Mouse (Mus musculus): ENCODE measurements around the gene Olfr331. TPM values are rescaled to one million over a fixed set of nuclear protein-coding genes. Genes with fewer than 3 reads are reported as not detected.
"Not testable (repeated sequence)": the region's sequence is repeated elsewhere in the genome, so short reads cannot be mapped to it uniquely, and the experiment has no call there.

Gene Olfr331
- total RNA-seq (2021): not detected

DNA sequence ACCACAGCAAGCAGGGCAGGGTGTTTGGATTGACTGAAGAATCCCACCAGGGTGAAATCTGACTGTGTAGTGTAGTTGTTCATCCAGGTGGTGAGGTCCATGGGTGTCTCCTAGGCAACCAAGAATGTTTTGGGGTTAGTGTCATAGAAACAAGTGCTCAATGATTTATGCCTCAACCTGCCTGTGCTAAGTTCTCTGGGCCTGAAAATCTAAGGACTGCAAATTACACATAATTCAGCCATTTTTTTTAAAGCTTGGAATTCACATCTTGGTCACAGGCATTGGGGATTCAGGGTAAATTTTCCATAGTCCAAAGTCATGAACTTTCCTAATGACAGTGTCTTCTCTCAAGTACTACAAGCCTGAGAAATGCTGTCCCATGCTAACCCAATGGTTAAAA lies at the start of gene Olfr331:
TSS of gene Olfr331 (minus strand) at position 101 of the 400 bp plus-strand sequence.
- DNase-seq (ENCODE audit: extremely low spot score in 1 of 2, low spot score in 2 of 2); intact Hi-C loops (cut with DNase I): not testable (repeated sequence)

DNA sequence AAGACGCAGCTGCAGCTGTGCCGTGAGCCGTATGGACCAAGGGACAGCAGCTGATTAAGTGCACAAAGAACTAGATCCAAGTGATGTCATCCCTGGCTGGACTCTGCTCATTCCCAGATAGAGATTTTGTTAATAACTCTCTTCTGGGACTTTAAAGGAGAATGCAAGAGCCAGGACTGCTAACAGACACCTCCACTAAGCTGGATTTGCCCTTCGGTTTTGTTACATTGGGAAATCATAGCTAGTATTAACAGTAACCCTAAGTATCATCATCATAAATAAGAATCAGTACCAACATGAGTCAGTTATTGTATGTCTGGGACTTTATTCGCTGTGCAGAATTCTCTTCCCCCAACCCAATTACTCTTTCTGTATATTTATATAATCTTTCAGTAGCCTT lies 44.0 kb upstream of the Olfr331 start, which contains the start of gene Olfr329-ps:
TSS of gene Olfr329-ps (minus strand) at position 101 of the 400 bp plus-strand sequence.
- intact Hi-C loops (cut with DNase I): no loop called here
- no peak for DNase-seq (ENCODE audit: extremely low spot score in 1 of 2, low spot score in 2 of 2)

DNA sequence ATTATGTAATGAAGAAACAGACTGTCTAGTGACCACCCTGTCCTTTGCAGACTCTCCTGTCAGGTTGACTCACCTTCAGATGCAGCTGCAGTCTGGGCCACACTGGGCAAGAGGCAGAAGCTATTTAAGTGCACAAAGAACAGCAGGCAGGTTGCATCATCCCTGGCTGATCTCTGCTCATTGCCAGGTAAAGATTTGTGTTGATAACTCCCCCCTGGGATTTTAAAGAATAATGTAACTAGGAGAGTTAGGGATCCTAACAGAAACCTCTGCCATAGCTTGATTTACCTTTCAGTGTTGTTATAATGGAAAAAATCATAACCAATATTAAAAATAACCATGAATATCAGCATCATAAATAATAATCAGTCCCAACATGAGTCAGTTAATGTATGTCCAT lies 32.4 kb upstream of the Olfr331 start, which contains the start of gene Olfr330:
TSS of gene Olfr330 (minus strand) at position 101 of the 400 bp plus-strand sequence.
- intact Hi-C loops (cut with DNase I): not testable (repeated sequence)

DNA sequence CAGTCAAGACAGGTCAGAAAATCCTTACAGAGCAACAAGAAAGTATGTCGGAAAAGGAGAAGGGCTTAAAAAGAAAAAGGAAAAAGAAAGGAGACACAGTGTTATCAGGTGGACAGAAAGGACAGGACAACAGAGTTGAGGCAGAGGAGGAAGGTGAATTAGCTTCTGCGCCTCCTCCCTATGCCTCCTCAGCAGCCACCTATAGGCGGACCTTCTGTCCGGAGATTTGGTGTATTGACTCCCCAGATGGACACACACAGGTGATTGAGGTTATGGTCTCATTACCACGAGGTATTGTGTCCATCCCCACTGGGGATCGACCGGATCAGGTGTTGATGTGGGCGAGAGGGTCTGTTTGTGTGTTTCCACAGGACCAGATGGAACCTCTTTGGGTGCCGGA lies 17.4 kb upstream of the Olfr331 start:
- intact Hi-C loops (cut with DNase I): not testable (repeated sequence)
- DNase-seq (ENCODE audit: extremely low spot score in 1 of 2, low spot score in 2 of 2): peak; percentile 3 to 31

More for the DNA sequence above, 32.4 kb upstream of the Olfr331 start, which contains the start of gene Olfr330:
- DNase-seq (ENCODE audit: extremely low spot score in 1 of 2, low spot score in 2 of 2): not testable (repeated sequence)

DNA sequence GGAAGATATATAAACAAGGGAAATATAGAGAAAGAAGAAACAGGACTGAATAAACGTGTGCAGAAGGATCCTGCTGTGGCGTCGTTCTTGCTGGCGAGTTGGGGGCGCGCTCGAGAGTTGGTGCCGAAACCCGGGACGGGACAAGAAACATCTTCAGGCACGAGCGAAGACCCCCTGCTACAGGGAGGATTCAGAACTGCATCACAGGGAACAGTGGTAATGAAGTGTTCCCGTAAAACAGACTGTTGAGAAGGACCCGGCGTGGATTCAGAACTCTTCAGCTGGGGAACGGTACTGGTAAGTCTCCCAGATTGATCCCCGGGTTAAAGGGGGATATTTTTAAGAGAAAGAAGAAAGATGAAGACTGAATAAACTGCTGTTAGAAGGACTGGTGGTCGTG lies 16.5 kb upstream of the Olfr331 start:
- intact Hi-C loops (cut with DNase I): not testable (repeated sequence)
- DNase-seq (ENCODE audit: extremely low spot score in 1 of 2, low spot score in 2 of 2): peak; percentile 69 to 89

DNA sequence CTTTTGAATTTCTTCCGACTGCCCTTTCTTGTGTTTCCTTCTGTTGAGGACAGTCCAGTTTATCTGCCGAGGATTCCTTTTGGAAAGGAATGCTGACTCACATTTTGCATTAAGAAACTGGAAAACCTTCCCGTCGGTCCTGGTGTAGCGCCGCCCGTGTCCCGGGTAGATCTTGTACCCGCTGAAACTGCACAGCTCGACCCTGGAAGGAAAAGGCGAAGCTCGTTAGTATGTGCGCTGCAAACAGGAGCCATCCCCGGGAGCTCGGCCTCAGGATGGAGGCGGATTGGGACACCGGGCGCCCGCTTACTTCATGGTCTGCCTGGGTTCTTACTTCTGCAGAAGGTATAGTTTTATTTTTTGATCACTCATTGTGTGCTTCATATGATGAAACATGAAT lies 6.7 kb upstream of the Olfr331 start:
- intact Hi-C loops (cut with DNase I): not testable (repeated sequence)

DNA sequence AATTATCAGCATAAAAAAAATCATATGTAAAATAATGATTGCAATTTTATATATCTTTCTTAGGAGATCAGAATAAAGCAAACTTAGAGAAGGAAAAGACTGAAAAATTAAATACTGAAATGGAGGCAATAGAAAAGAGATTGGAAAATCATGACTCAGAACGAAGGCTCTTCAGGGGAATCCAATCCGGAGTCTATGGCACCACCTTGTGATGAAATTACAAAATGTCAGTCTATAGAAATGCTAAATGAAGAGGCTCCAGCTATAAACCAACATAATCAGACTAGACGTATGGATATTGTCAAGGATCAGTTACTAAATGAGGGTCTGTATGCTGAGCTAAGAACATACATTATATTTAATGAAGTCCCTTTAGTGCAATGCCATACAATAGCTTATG lies 3.1 kb downstream of the Olfr331 start:
- intact Hi-C loops (cut with DNase I): no loop called here
- peak in 1 of 2 experiments; percentile 28 for DNase-seq (ENCODE audit: extremely low spot score in 1 of 2, low spot score in 2 of 2)

More for the DNA sequence above, 6.7 kb upstream of the Olfr331 start:
- DNase-seq (ENCODE audit: extremely low spot score in 1 of 2, low spot score in 2 of 2): not testable (repeated sequence)

DNA sequence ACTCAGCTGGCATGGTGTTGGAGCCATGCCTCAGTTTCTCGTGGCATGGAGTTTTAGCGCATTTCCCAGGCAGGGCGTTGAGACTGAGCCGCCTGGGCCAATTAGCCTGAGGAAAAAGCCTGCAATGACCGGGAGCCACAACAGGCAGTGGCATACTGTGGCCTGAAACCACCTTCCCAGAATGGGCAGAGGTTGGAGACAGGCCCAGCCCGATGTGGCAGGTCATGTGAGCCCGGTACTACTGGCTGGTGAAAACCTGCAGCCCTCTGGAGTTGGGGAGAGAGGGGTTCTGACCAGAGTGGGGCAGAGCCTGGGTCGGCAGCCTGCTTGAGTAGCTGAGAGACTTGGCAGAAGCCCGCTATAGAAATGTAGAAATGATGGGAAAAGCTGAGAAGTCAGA lies 3.6 kb downstream of the Olfr331 start:
- intact Hi-C loops (cut with DNase I): no loop called here

DNA sequence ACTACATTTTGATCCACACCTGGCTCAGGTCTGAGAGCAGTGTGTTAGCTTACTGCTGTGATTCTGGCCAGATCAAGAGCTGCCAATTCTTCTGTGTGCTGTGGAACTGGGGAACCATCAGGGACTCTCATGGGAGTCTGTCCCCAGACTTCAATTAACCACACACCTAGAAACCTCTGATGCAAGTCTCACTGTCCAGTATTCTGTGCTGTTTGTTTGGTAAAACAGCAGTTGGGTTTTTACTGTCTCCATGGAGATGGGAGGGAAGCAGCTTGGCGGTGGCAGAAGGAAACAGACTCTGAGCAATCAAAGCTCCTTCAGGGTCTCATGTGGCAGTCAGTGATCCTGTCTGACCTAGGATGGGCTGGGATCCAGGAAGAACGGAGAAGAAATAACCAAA lies 9.9 kb downstream of the Olfr331 start, which contains the start of gene Olfr332:
TSS of gene Olfr332 (minus strand) at position 101 of the 400 bp plus-strand sequence.
- DNase-seq (ENCODE audit: extremely low spot score in 1 of 2, low spot score in 2 of 2): no peak
- intact Hi-C loops (cut with DNase I): loop anchor here (5.0 kb wide), 1 partner anchor 90 kb away; no protein-coding TSS in a partner anchor

More for the DNA sequence above, 3.6 kb downstream of the Olfr331 start:
- DNase-seq (ENCODE audit: extremely low spot score in 1 of 2, low spot score in 2 of 2): no peak

DNA sequence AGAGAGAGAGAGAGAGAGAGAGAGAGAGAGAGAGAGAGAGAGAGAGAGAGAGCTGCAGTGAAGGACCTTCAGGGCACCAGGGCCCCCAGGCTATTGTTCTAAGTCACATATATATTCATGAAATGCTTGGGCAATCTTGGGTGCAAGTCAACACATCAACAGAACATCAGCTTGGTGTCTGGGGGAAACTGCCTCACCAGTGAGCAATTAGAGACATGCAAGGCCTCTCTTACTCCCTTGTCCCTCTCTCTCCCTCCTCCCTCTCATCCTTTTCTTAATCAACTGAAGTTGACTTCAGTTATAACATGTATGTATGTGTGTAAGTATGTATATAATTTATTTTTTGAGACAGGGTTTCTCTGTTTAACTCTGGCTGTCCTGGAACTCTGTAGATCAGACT lies 40.2 kb downstream of the Olfr331 start, which contains the start of gene Olfr30:
TSS of gene Olfr30 (minus strand) at position 101 of the 400 bp plus-strand sequence.
- DNase-seq (ENCODE audit: extremely low spot score in 1 of 2, low spot score in 2 of 2): no peak
- intact Hi-C loops (cut with DNase I): no loop called here

DNA sequence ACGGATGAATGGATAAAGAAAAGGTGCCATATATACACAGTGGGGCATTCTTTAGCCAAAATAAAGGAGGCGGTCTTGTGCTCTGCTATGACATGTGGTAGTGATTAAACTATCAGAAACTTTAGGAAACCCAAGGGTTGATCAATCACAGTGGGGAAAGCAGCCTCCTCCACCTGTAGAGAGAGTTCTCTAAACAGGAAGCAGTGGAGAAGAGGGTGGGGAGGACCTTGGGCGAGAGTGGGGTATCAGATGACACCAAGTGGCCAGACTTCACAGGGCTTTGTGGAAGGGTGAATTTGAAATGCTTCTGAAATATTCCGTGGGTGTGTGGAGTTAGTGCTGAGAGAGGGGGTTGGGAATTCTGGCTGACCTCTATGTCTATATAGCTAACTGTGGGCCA lies 48.8 kb downstream of the Olfr331 start:
- intact Hi-C loops (cut with DNase I): no loop called here
- DNase-seq (ENCODE audit: extremely low spot score in 1 of 2, low spot score in 2 of 2): no peak

DNA sequence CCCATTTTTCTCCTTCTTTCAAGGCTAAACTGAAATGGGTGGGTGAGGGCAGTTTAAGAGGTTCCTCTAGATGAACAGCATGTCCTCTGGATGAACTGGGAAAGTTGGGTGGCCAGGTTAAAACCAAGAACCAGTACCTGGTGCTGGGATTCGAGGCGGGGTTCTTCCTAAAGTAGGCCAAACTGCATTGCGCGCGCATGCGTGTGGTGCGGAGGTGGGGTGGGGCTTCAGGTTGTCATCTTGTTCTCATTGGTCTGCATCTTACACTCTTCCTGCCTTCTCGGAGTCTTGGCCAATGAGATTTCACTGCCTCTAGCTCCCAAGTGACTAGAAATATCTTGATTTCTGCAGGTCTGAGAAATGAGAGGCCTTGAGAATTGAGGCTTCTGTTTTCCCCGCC lies 49.6 kb downstream of the Olfr331 start, which contains the start of gene Lypd9:
TSS of gene Lypd9 (minus strand) at position 165 of the 400 bp plus-strand sequence.
- no peak for DNase-seq (ENCODE audit: extremely low spot score in 1 of 2, low spot score in 2 of 2)
- intact Hi-C loops (cut with DNase I): no loop called here

Other genes with a start within 250 kb of the Olfr331 start
- not detected for gene 4930438A08Rik, start 227.8 kb downstream of the Olfr331 start, total RNA-seq (2021)
- gene Zfp692, start 195.5 kb downstream of the Olfr331 start, total RNA-seq (2021): 10 to 100 TPM; 19.2 to 21.4 TPM
- gene Zfp672, start 172.2 kb downstream of the Olfr331 start, total RNA-seq (2021): 10 to 100 TPM; 47.7 to 50.4 TPM
- gene Sh3bp5l, start 171.8 kb downstream of the Olfr331 start, total RNA-seq (2021): 10 to 100 TPM; 55.5 to 60.8 TPM
- gene Lypd8, start 123.5 kb downstream of the Olfr331 start, total RNA-seq (2021): not detected
- not detected for gene 1810065E05Rik, start 81.5 kb downstream of the Olfr331 start, total RNA-seq (2021)
- not detected for gene Gm12253, start 70.0 kb downstream of the Olfr331 start, total RNA-seq (2021)
- gene Lypd9, start 49.6 kb downstream of the Olfr331 start, total RNA-seq (2021): not detected
- gene Olfr30, start 40.3 kb downstream of the Olfr331 start, total RNA-seq (2021): not detected
- not detected for gene Olfr332, start 10.0 kb downstream of the Olfr331 start, total RNA-seq (2021)
- gene Olfr330, start 32.3 kb upstream of the Olfr331 start, total RNA-seq (2021): not detected
- not detected for gene Olfr329-ps, start 43.9 kb upstream of the Olfr331 start, total RNA-seq (2021)
- gene Olfr328, start 53.1 kb upstream of the Olfr331 start, total RNA-seq (2021): under 1 TPM in 1 of 2 experiments, not detected in 1; 0.11 TPM
- not detected for gene Olfr224, start 68.0 kb upstream of the Olfr331 start, total RNA-seq (2021)
- gene Olfr325, start 75.2 kb upstream of the Olfr331 start, total RNA-seq (2021): not detected
- not detected for gene Olfr324, start 92.5 kb upstream of the Olfr331 start, total RNA-seq (2021)
- not detected for gene 2210407C18Rik, start 113.5 kb upstream of the Olfr331 start, total RNA-seq (2021)
- gene Olfr323, start 127.9 kb upstream of the Olfr331 start, total RNA-seq (2021): not detected
- under 1 TPM in 1 of 2 experiments, not detected in 1; 0.20 TPM for gene Trim58, start 137.9 kb upstream of the Olfr331 start, total RNA-seq (2021)
- not detected for gene Olfr322, start 156.2 kb upstream of the Olfr331 start, total RNA-seq (2021)
- not detected for gene Olfr320, start 178.5 kb upstream of the Olfr331 start, total RNA-seq (2021)
- not detected for gene Olfr319, start 196.6 kb upstream of the Olfr331 start, total RNA-seq (2021)
- gene Olfr318, start 221.4 kb upstream of the Olfr331 start, total RNA-seq (2021): not detected
- gene Olfr317, start 236.6 kb upstream of the Olfr331 start, total RNA-seq (2021): under 1 TPM; 0.20 to 0.30 TPM